Mouse (Mus musculus) leukemia stem cell, adult 10-12 weeks (primary cell): ENCODE results near the gene Gm6356. TPM values are rescaled to one million over a fixed set of nuclear protein-coding genes. Genes with fewer than 3 reads are reported as not detected.

Source experiments
- polyA plus RNA-seq: library from polyadenylated mRNA; stranded (reverse); fragments of >175 nt; gene quantifications from 2 replicates; pipeline ENCODE4 v1.2.3, GENCODE M21; 2012; ENCODE audit warnings: low replicate concordance

Gm6356 gene
- polyA plus RNA-seq, result not detected in 2 replicates

GRCm38 (mm10) chr14:6973718-6974117 is at the start of gene Gm6356:
TSS of gene Gm6356 (minus strand) at chr14:6973818.

Other genes starting within 250 kb of the Gm6356 start
- not detected in 2 replicates for gene Gm3636, start 231.5 kb downstream of the Gm6356 start, polyA plus RNA-seq
- not detected in 2 replicates for gene Gm8362, start 199.4 kb downstream of the Gm6356 start, polyA plus RNA-seq
- not detected in 2 replicates for gene Gm3642, start 133.5 kb downstream of the Gm6356 start, polyA plus RNA-seq
- gene Gm3667, start 83.9 kb downstream of the Gm6356 start, polyA plus RNA-seq, result not detected in 2 replicates
- gene Gm10406, start 53.6 kb upstream of the Gm6356 start, polyA plus RNA-seq, result not detected in 2 replicates
- gene Gm3685, start 71.2 kb upstream of the Gm6356 start, polyA plus RNA-seq, result not detected in 2 replicates
- not detected in 2 replicates for gene Gm3696, start 126.8 kb upstream of the Gm6356 start, polyA plus RNA-seq
- not detected in 2 replicates for gene Gm6676, start 151.6 kb upstream of the Gm6356 start, polyA plus RNA-seq
- not detected in 2 replicates for gene Gm3512, start 200.7 kb upstream of the Gm6356 start, polyA plus RNA-seq
- not detected in 2 replicates for gene Gm16434, start 220.7 kb upstream of the Gm6356 start, polyA plus RNA-seq